Mouse (Mus musculus) adrenal gland, postnatal 4 days (tissue): ENCODE data around the gene Thoc5. TPM values are rescaled to one million over a fixed set of nuclear protein-coding genes. Genes with fewer than 3 reads are reported as not detected.

ENCODE experiments used
- DNase-seq, 2 experiments: peaks; one replicate each; pipeline ENCODE4 v3.0.0; 2021 to 2022; ENCODE audit warnings: low spot score in 2 of 2, mixed read lengths in 2 of 2
- microRNA-seq: library from miRNA; unstranded; fragments of <30 nt; microRNA quantifications from one replicate; pipeline ENCODE4 v1.2.0, GENCODE M21; 2021
- total RNA-seq, 2 experiments: library from RNA; stranded (reverse); gene quantifications; 2 replicates each; pipeline ENCODE4 v1.2.3; 2021

Thoc5 gene
- total RNA-seq, 2 experiments from 2014 or later, result 36.3 to 37.6 TPM

DNA sequence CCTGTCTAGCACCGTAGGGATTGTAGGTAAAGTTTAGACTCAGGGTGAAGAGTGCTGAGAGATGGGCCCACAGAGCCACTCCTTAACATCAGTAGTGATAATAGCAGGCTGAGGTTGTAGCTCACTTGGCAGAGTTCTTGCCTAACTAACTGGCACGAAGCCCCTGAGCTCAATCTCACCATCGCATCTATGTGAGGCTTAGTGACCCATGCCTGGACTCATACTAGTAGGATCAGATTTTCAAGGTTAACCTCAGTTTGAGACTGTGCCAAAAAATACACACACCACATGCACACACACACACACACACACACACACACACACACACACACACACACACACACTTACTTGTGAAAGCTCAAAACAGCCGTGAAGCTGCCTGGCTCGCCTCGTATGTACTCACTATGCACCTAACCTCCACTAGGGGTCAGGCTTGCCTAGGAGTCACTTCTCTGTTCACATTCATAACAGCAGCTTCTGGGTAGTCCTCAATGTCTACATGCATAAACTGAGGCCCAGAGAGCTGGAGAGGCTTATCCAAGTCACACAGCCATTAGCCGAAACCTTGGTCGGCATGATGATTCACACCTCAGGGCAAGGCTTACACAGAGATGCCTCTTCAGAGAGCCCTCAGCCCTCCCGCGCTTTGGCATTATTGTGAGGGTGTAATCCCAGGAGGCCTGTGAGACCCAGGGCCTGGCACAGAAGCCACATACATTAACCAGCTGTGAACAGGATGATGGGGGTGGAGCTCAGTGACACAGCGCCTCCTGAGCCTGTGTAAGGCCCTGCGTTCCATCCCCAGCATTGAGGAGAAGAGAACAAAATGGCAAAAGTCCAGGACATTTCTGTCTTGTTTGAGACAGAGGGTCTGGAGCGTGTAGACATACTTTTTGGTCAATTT, 78.1 kb downstream of the Thoc5 start:
- peak in 1 of 2 experiments; percentile 39 for DNase-seq

DNA sequence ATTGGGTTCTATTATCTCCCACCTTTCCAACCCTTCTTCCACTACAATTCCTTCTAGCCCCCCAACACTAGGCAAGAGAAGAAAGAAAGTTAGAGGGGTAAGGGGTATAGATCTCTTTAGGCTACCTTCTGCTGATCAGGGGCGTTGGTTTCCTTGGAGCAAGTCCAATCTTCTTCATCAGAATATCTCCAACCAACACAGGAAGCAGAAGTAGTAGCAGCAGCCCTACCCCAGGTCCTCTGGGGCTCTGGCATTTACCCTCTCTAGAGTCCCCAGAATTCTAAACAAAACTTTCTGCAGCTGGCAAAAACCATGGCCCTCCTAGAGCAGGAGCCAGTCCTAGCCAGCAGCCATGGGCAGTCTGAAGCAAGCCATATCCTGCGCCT, 78.7 kb downstream of the Thoc5 start:
- DNase-seq, result no peak

- DNase-seq, result no peak
Measured at GRCm38 (mm10) chr11:4974376-4975122, 79.4 kb downstream of the Thoc5 start.

- DNase-seq, result peak; percentile 46 to 56
Measured at GRCm38 (mm10) chr11:4975623-4976022, 80.5 kb downstream of the Thoc5 start.

Small RNA genes lying within 50 kb of the gene (microRNA-seq; reads per million reads assigned to microRNA genes)
- gene Mir6918, result 1.6 reads per million

Other genes starting within 250 kb of the Thoc5 start
- gene Uqcr10, start 191.0 kb upstream of the Thoc5 start, total RNA-seq, result 100 to 1,000 TPM; 558 to 634 TPM
- 10 to 100 TPM; 45.4 to 45.7 TPM for gene Zmat5, start 190.6 kb upstream of the Thoc5 start, total RNA-seq
- under 1 TPM; 0.20 to 0.50 TPM for gene Cabp7, start 148.5 kb upstream of the Thoc5 start, total RNA-seq
- 10 to 100 TPM; 85.2 to 90.4 TPM for gene Nf2, start 45.8 kb upstream of the Thoc5 start, total RNA-seq
- gene Nipsnap1, start 21.4 kb upstream of the Thoc5 start, total RNA-seq, result 10 to 100 TPM; 55.8 to 55.9 TPM
- gene Nefh, start 52.7 kb downstream of the Thoc5 start, total RNA-seq, result 1 to 10 TPM; 3.0 to 3.9 TPM
- gene Ap1b1, start 91.5 kb downstream of the Thoc5 start, total RNA-seq, result 10 to 100 TPM; 69.9 to 78.3 TPM
- 1 to 10 TPM in 1 of 2 experiments, under 1 TPM in 1; 0.65 to 1.2 TPM for gene Rasl10a, start 162.8 kb downstream of the Thoc5 start, total RNA-seq
- gene Gas2l1, start 170.0 kb downstream of the Thoc5 start, total RNA-seq, result 10 to 100 TPM; 39.2 to 39.8 TPM
- 10 to 100 TPM; 29.5 to 34.1 TPM for gene Rhbdd3, start 203.6 kb downstream of the Thoc5 start, total RNA-seq
- 100 to 1,000 TPM; 523 to 585 TPM for gene Ewsr1, start 203.9 kb downstream of the Thoc5 start, total RNA-seq